Mouse (Mus musculus): ENCODE data around the gene Mapk8ip2. TPM values are rescaled to one million over a fixed set of nuclear protein-coding genes. Genes with fewer than 3 reads are reported as not detected.
A peak's percentile ranks its signal among the peaks of the same experiment; 100 is the strongest.

Gene Mapk8ip2
- polyA plus RNA-seq, 1 experiment = 141 TPM

DNA sequence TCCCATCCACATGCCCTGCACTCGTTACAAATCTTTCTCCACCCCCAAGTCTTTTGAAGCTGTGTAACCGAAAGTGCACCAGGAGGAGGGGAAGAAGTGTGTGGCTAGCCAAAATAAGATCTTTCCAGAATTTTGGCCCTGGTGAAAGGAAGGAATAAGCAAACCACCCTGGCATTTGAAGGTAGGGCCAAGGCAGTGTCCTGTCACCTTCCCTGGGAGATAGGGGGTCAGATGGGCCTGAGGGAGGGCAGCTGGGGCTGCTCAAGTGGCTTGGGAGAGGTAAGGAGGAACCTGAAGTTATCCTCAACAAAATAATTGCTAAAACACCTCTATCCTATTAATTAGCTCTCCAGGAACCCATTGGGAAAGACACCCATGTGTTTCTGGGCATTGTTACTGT lies 43.1 kb downstream of the Mapk8ip2 start:
- TF ChIP-seq CTCF (IDR thresholded peaks at IDR 0.05; ENCODE audit: extremely low read depth, insufficient read depth, low read length) = no peak
- TF ChIP-seq POLR2A (IDR thresholded peaks at IDR 0.05; ENCODE audit: extremely low read depth, insufficient read depth, low read length) = no peak
- H3K4me1 ChIP-seq (ENCODE audit: control insufficient read depth, insufficient read depth, low read length) = no peaks in the 10 kb centered on the region
- peak overlapping the region; percentile 85 for H3K27ac ChIP-seq (ENCODE audit: insufficient read depth, low read length)
- no peak overlapping the region for H3K4me3 ChIP-seq (ENCODE audit: insufficient read depth, low read length)

DNA sequence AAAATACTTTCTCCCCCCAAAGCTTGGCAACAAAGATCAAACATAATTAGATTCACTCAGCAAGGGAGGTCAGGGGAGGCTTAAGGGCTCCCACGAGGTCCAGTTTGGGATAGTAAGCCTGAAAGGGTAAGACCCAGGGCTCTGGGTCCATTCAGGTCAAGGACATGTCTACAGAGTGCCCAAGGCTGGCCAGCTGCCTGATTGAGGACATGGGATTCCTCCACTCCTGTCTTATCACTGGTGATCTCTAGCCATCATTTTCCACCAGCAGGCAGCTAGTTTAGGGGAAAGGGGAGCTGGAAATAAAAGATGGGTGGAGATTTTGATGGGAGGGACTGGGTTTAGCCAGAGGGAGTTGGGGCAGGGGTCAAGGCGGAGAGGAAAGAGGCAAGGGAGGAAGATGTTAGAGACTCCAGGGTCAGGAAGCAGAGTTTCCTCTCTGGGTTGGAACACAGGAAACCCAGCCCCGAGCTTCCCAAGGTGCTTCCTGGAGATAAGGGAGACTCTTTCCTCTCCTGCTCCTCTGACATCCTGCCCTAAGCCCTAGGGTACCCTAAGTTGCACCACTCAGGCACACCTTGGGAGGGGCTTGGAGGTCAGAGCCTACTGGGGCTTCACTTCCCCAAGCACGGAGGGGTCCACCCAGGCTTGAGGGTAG lies 43.8 kb downstream of the Mapk8ip2 start:
- H3K27ac ChIP-seq (ENCODE audit: insufficient read depth, low read length) = peak overlapping the region; percentile 85
- TF ChIP-seq CTCF (IDR thresholded peaks at IDR 0.05; ENCODE audit: extremely low read depth, insufficient read depth, low read length) (no peak), POLR2A (IDR thresholded peaks at IDR 0.05; ENCODE audit: extremely low read depth, insufficient read depth, low read length) (0 out of 2 replicates have a peak, but pooled peaks have one; percentile 25)
- H3K4me3 ChIP-seq (ENCODE audit: insufficient read depth, low read length) = peak overlapping the region; percentile 72
- no peaks in the 10 kb centered on the region for H3K4me1 ChIP-seq (ENCODE audit: control insufficient read depth, insufficient read depth, low read length)

DNA sequence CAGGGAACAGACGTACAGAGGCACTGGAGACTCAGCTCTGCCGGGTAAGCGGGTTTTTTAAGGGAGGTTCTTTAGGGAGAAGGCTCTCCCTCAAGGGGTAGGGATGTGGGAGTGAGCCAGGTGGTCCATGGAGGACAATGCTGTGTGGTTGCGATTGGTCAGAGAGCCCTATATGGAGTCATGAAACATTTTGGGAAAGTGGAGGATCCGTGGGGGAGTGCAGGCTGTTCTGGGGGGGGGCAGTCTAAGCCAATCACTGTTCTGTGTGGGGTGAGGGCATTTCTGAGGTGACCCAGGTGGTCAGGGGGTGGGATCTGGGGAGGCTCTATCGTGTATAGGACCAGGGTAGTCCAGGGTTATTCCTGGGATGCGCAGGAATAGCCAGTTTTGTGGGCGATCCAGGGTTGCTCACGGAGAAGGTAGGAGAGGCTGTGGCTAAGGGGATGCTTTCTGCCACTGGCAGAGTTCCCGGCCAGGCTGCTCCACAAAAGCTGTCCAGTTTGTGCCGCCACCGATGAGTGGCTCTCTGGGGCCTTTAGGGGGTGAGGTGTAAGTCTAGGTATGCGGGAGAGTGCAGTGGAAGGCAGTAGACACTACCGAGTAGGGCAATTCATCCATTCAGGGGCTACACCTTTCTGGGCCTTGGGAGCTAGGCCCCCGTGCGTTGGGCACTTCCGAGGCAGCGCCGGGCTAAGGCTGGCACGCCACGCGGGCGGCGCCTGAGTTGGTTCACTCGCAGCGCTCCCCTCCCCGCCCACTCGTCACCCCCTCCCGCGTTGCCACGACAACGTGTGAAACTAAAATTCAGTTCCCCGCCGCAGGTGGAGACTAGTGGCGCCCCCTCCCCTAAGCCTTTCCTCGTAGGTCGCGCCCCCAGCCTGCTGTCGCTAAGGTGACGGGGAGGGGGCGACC lies 44.6 kb downstream of the Mapk8ip2 start:
- Histone ChIP-seq H3K27ac (ENCODE audit: insufficient read depth, low read length) (peak overlapping the region; percentile 96), H3K4me1 (ENCODE audit: control insufficient read depth, insufficient read depth, low read length) (no peaks in the 10 kb centered on the region), H3K4me3 (ENCODE audit: insufficient read depth, low read length) (peak overlapping the region; percentile 72)
- TF ChIP-seq POLR2A (IDR thresholded peaks at IDR 0.05; ENCODE audit: extremely low read depth, insufficient read depth, low read length) (no peak), CTCF (IDR thresholded peaks at IDR 0.05; ENCODE audit: extremely low read depth, insufficient read depth, low read length) (no peak)

DNA sequence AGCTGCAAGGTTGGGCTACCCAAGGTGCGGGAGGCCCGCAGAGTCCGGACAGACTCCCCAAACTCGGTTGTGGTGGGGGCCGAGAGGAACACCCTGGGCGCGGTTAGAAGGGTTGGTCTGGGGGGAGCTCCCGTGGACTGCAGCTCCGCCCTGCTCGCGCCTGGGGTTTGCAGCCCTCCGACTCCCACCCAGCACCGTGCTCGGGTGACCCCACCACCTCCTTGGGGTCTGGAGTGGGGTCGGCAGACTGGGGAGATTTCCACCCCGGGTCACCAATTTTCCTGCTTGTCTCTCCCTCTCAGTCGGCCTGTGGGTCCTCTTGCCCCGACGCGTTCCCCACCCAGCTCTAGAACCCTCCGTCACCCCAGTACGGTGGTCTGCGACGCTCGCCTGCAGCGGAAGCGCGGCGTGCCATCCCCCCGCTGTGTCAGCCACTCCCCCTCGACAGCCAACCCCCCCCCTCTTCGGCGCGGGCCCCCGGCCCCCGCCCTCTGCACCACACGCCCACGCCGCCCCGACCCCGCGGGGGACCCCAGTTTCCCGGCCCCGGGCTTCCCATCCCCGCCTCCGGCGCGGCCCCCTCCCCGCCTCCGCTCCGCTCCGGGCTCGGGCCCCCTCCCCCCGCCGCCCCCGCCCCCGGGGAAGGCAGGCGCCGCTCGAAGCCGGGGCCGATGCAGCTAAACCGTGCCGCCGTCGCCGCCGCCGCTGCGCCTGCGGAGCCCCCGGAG lies 45.4 kb downstream of the Mapk8ip2 start, which contains the start of gene Shank3:
Gene Shank3 (plus strand): TSS at position 663 of the 728 bp plus-strand sequence.
- no peaks in the 10 kb centered on the region for H3K4me1 ChIP-seq (ENCODE audit: control insufficient read depth, insufficient read depth, low read length)
- TF ChIP-seq CTCF (IDR thresholded peaks at IDR 0.05; ENCODE audit: extremely low read depth, insufficient read depth, low read length) (no peak), POLR2A (IDR thresholded peaks at IDR 0.05; ENCODE audit: extremely low read depth, insufficient read depth, low read length) (no peak)
- peak within 1 kb of the TSS; percentile 96 for H3K27ac ChIP-seq (ENCODE audit: insufficient read depth, low read length)
- peak within 1 kb of the TSS; percentile 72 for H3K4me3 ChIP-seq (ENCODE audit: insufficient read depth, low read length)

DNA sequence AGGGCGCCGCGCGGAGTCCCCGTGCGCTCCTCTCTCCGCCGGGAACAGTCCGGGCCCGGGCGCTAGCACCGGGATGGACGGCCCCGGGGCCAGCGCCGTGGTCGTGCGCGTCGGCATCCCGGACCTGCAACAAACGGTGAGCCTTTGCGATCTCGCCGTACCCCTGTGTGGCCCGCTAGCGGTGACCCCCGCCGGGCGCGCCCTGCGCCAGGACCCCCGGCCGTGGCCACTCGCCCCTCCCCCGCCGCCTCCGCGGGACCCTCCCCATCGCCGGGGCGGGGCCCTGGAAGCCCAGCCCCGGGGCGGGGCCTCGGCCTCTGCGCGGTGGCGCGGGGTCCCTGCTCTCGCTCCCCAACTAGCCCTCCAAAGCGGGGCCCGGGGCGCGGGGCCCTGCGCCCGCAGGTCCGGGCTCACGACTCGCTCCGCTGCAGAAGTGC lies 46.1 kb downstream of the Mapk8ip2 start:
- TF ChIP-seq POLR2A (IDR thresholded peaks at IDR 0.05; ENCODE audit: extremely low read depth, insufficient read depth, low read length) (no peak), CTCF (IDR thresholded peaks at IDR 0.05; ENCODE audit: extremely low read depth, insufficient read depth, low read length) (no peak)
- H3K4me1 ChIP-seq (ENCODE audit: control insufficient read depth, insufficient read depth, low read length) = no peaks in the 10 kb centered on the region
- peak overlapping the region; percentile 66 for H3K4me3 ChIP-seq (ENCODE audit: insufficient read depth, low read length)
- H3K27ac ChIP-seq (ENCODE audit: insufficient read depth, low read length) = no peak overlapping the region

DNA sequence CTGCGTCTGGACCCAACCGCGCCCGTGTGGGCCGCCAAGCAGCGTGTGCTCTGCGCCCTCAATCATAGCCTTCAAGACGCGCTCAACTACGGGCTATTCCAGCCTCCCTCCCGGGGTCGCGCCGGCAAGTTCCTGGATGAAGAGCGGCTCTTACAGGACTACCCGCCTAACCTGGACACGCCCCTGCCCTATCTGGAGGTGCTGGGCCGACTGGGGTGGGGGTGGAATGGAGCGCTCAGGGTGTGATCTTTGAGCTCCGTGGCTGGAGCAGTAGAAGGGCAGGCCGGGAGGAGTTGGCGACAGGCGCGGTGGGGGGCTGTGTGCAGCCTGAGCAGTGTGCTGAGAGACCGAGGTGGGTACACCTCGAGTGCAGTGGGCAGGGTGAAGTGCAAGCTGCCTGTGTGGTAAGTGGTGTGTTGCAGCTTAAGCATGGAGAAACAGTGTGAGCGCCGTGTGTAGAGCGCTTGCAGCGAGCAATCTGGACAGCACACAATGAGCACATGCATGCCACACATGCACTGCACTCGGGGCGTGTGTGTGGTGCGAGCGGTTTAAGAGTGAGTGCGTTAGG lies 46.6 kb downstream of the Mapk8ip2 start:
- no peak overlapping the region for H3K27ac ChIP-seq (ENCODE audit: insufficient read depth, low read length)
- peak overlapping the region; percentile 66 for H3K4me3 ChIP-seq (ENCODE audit: insufficient read depth, low read length)
- no peaks in the 10 kb centered on the region for H3K4me1 ChIP-seq (ENCODE audit: control insufficient read depth, insufficient read depth, low read length)
- no peak for TF ChIP-seq POLR2A (IDR thresholded peaks at IDR 0.05; ENCODE audit: extremely low read depth, insufficient read depth, low read length)
- TF ChIP-seq CTCF (IDR thresholded peaks at IDR 0.05; ENCODE audit: extremely low read depth, insufficient read depth, low read length) = no peak

DNA sequence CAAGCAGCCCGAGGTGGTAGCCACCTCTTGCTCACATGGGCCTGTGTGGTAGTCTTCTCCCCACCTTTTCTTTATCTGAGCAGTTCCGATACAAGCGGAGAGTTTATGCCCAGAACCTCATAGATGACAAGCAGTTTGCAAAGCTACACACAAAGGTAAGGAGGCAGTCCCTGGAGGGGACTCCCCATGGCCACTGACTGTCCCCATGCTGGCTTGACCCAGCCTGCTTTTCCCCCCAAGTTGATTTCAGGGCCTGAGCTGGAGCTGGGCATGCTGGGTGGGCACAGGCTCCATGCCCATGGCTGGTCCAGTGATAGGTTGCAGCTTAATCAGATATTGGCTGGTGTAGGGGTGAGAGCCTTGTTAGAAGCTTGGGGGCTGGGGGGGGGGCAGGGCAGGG lies 47.6 kb downstream of the Mapk8ip2 start:
- Histone ChIP-seq H3K4me1 (ENCODE audit: control insufficient read depth, insufficient read depth, low read length) (no peaks in the 10 kb centered on the region), H3K4me3 (ENCODE audit: insufficient read depth, low read length) (no peak overlapping the region), H3K27ac (ENCODE audit: insufficient read depth, low read length) (no peak overlapping the region)
- TF ChIP-seq POLR2A (IDR thresholded peaks at IDR 0.05; ENCODE audit: extremely low read depth, insufficient read depth, low read length) (no peak), CTCF (IDR thresholded peaks at IDR 0.05; ENCODE audit: extremely low read depth, insufficient read depth, low read length) (no peak)

DNA sequence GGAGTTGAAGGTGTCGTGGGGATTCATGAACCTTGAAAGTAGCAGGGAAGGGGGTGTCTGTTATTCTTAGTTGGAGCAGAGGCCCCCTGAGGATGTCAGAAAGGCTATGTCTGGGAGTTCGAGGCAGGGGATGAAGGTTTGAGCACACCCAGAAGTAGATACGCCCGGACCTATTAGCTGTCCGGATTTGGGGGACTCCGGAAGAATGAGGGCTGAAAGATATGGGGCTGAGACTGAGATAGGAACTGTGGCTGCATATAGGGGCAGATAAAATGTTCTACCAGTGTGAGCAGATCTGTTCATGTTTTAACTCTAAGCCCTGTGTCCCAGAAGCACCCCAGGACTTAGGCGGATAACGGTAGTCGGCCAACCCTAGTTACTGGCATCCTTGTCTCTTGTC lies 51.1 kb downstream of the Mapk8ip2 start:
- TF ChIP-seq POLR2A (IDR thresholded peaks at IDR 0.05; ENCODE audit: extremely low read depth, insufficient read depth, low read length) = no peak

DNA sequence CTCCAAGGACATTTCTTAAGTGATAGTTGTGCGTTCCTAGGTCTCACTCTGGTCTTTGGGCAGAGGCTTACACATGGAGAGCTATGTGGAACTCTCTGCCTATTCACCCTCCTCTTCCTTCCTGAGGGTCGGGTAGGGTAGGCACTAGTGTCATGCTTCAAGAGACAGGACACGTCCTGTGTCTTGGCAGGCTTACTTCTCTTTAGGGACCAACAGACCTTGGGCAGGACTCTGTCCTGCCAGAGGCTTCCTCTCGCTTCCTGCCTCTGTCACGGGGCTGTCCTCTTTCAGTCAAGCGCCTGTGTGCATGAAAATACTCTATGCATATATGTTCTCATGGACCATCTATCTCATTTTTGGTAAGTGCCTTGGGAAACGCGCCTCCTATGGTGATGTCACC lies 54.0 kb downstream of the Mapk8ip2 start:
- Histone ChIP-seq H3K4me1 (ENCODE audit: control insufficient read depth, insufficient read depth, low read length) (no peaks in the 10 kb centered on the region), H3K4me3 (ENCODE audit: insufficient read depth, low read length) (no peak overlapping the region), H3K27ac (ENCODE audit: insufficient read depth, low read length) (no peak overlapping the region)
- no peak for TF ChIP-seq POLR2A (IDR thresholded peaks at IDR 0.05; ENCODE audit: extremely low read depth, insufficient read depth, low read length)
- no peak for TF ChIP-seq CTCF (IDR thresholded peaks at IDR 0.05; ENCODE audit: extremely low read depth, insufficient read depth, low read length)

More for the DNA sequence above, 51.1 kb downstream of the Mapk8ip2 start:
- H3K4me1 ChIP-seq (ENCODE audit: control insufficient read depth, insufficient read depth, low read length) = no peaks in the 10 kb centered on the region
- no peak overlapping the region for H3K4me3 ChIP-seq (ENCODE audit: insufficient read depth, low read length)
- no peak overlapping the region for H3K27ac ChIP-seq (ENCODE audit: insufficient read depth, low read length)
